Mouse (Mus musculus) retina, postnatal 1 day (tissue): Measurements from ENCODE around the gene Nptx1.
A peak's percentile ranks its signal among the peaks of the same experiment; 100 is the strongest.

Source experiments
- DNase-seq: peaks from one replicate; pipeline ENCODE4 v3.0.0-alpha.2; 2012

Gene Nptx1

DNA sequence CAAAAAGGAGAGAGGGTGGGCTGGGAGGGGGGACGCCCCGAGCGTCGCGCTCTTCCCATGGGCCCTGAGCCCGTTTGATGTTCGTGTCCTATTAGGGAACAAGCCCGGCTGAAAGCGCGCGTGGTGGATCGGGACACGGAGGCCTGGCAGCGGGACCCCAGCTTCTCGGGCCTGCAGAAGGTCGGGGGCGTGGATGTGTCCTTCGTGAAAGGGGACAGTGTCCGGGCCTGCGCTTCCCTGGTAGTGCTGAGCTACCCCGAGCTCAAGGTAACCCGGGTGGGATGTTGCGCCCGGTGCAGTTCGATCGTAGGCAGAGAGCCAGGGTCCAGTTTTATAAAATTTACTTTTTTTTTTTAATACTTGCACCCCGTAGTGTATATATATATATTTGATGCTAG lies 55.9 kb downstream of the Nptx1 start:
- DNase-seq = no peak

- peak; percentile 97 for DNase-seq
Measured at GRCm38 (mm10) chr11:119490861-119491689, 56.5 kb downstream of the Nptx1 start, which contains the start of gene Endov. Endov (plus strand) TSS chr11:119491347.
